Mouse (Mus musculus) megakaryocyte, embryonic 14.5 days (primary cell): ENCODE measurements around the gene Atp8b3.

Experiments used
- FLI1 ChIP-seq: IDR thresholded peaks from 2 replicates; pipeline ENCODE4 v1.6.1; 2012; ENCODE audit warnings: low read length, inconsistent platforms, mixed read lengths
- GATA1 ChIP-seq: IDR thresholded peaks from 3 replicates; pipeline ENCODE4 v1.6.1; 2012; ENCODE audit warnings: mixed read lengths, low read length, inconsistent platforms, borderline replicate concordance

DNA sequence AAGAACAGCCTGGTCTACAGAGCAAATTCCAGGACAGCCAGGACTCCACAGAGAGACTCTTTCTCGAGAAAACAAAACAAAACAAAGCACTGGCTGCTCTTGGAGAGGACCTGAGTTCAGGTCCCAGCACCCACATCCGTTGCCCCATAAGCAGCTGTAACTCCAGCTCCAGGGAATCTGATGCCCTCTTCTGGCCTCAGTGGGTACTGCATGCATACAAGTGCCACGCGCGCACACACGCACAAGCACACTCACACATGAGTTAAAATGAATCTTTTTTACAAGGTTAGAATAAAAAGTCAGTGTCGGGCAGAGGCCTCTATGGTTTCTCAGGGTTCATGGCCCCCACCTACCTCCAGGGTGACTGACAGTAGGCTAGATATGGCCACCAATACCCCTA is 15.6 kb downstream of the Atp8b3 start:
- TF ChIP-seq GATA1, result no peak
- TF ChIP-seq FLI1, result no peak
